Mouse (Mus musculus) thymus, adult 2 months (tissue): Measurements from ENCODE around the gene Aldh3a2. TPM values are rescaled to one million over a fixed set of nuclear protein-coding genes. Genes with fewer than 3 reads are reported as not detected.
"Not testable (repeated sequence)": the region's sequence is repeated elsewhere in the genome, so short reads cannot be mapped to it uniquely, and the experiment has no call there.

ENCODE experiments used
- DNase-seq: peaks from one replicate; pipeline ENCODE4 v3.0.0; 2021
- H3K27ac ChIP-seq: fragments of 200-500 bp; 2 replicates; pipeline ENCODE4 v1.5.1; 2012; ENCODE audit warnings: low read length, control low read depth; ENCODE audit not compliant: control insufficient read depth, insufficient read depth
- H3K27me3 ChIP-seq: fragments of 200-500 bp; 2 replicates; pipeline ENCODE4 v1.6.1; 2012; ENCODE audit warnings: mild to moderate bottlenecking, low read length, moderate library complexity, mixed read lengths; ENCODE audit not compliant: control insufficient read depth, insufficient read depth
- H3K36me3 ChIP-seq: fragments of 200-500 bp; 2 replicates; pipeline ENCODE4 v1.6.1; 2012; ENCODE audit warnings: mild to moderate bottlenecking, low read length, moderate library complexity; ENCODE audit not compliant: control insufficient read depth, insufficient read depth
- H3K4me1 ChIP-seq: fragments of 200-500 bp; replicated peaks from 2 replicates; pipeline ENCODE4 v1.6.1; 2012; ENCODE audit warnings: low read length; ENCODE audit not compliant: control insufficient read depth, insufficient read depth
- H3K4me3 ChIP-seq: fragments of 200-500 bp; 2 replicates; pipeline ENCODE4 v1.5.1; 2012; ENCODE audit warnings: mild to moderate bottlenecking, low read length, control low read depth, moderate library complexity; ENCODE audit not compliant: control insufficient read depth, insufficient read depth
- CTCF ChIP-seq: fragments of 200-500 bp; IDR thresholded peaks from 2 replicates; pipeline ENCODE4 v1.5.1; 2012; ENCODE audit warnings: mild to moderate bottlenecking, control low read depth, low read length, moderate library complexity, borderline replicate concordance; ENCODE audit not compliant: control insufficient read depth, poor library complexity, insufficient read depth; ENCODE audit errors: extremely low read depth
- POLR2A ChIP-seq: fragments of 200-500 bp; IDR thresholded peaks from 2 replicates; pipeline ENCODE4 v1.6.1; 2012; ENCODE audit warnings: mild to moderate bottlenecking, low read length, control low read depth, moderate library complexity; ENCODE audit not compliant: control insufficient read depth, poor library complexity, insufficient read depth; ENCODE audit errors: extremely low read depth
- WGBS: fragments of 180-500 bp; shearing (Covaris S2); methylation state at CpG from one replicate; pipeline ENCODE4 v1.1.7; 2018; 5-methylcytosine and 5-hydroxymethylcytosine counted together
- polyA plus RNA-seq: library from polyadenylated mRNA; depleted of rRNA; stranded (reverse); fragments of >200 nt; gene quantifications from 2 replicates; pipeline ENCODE4 v1.2.3, GENCODE M21; 2012

Gene Aldh3a2
- polyA plus RNA-seq, 1 experiment: 92.7 TPM

- Histone ChIP-seq H3K27ac (no peak overlapping the region), H3K4me3 (no peak overlapping the region), H3K4me1 (no peaks in the 10 kb centered on the region), H3K27me3 (no peaks in the 10 kb centered on the region), H3K36me3 (no peaks in the 10 kb centered on the region)
- DNase-seq: no peak
- WGBS: 95% methylated on average over 6 of the region's 6 CpGs
- TF ChIP-seq CTCF (no peak), POLR2A (no peak)
These were observed 65.1 kb downstream of the Aldh3a2 start for GRCm38 (mm10) chr11:61202186-61202585.

DNA sequence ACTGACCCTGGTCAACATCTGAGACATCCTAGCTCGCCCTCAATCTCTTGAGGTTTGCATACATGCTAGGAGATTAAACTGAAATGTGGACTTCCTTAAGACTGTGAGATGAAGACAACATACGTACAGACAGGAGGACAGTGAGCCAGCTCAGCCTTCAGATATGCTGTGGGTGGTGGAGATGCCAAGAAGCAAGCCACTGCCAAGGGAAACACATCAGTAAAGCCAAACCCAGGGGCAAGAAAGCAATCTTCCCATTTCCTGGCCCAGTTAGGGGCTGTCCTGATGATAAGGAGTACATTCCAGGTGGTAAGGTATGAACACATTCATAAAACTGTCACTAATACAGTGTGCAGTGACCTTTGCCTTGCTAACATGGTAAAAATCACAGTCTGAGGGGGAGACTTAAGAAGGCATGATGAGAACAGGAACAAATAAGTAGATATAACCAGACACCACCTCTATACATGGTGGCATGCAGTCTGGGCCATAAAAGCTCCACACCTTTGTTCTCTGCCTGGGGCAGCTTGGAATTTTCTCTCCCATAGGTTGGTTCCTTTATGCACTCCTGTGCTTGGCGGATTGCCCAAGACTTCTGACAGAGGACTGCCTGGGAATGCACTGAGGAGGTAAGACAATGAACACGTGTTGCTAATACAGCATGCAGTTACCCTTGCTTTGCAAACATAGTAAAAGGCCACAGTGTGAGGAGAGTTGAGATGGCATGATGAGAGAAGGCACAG, 67.5 kb downstream of the Aldh3a2 start:
- Histone ChIP-seq H3K27me3 (no peaks in the 10 kb centered on the region), H3K27ac (no peak overlapping the region), H3K36me3 (no peaks in the 10 kb centered on the region), H3K4me1 (no peaks in the 10 kb centered on the region), H3K4me3 (no peak overlapping the region)
- 84% methylated on average over 4 of the region's 4 CpGs for WGBS
- no peak for DNase-seq
- no peak for TF ChIP-seq POLR2A
- TF ChIP-seq CTCF: no peak

DNA sequence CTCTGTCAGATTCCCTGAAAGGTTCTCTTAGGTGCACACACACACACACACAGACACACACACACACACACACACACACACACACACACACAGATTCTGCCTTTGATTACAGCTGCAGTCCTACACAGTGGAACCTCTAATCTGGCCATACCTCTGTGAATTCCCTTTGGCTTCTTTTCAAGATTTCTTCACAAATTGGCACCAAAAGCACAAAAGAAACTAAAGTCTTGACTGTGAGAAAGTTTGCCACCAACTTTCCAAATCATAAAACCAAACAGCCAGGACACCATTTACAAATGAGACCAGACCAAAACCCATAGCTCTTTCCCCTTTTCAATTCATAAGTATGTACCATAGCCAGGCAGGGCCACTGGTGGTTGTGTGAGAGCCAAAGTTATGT, 69.3 kb downstream of the Aldh3a2 start:
- Histone ChIP-seq H3K4me3 (no peak overlapping the region), H3K4me1 (no peaks in the 10 kb centered on the region), H3K36me3 (no peaks in the 10 kb centered on the region), H3K27ac (no peak overlapping the region), H3K27me3 (no peaks in the 10 kb centered on the region)
- no peak for DNase-seq
- TF ChIP-seq POLR2A (no peak), CTCF (no peak)

DNA sequence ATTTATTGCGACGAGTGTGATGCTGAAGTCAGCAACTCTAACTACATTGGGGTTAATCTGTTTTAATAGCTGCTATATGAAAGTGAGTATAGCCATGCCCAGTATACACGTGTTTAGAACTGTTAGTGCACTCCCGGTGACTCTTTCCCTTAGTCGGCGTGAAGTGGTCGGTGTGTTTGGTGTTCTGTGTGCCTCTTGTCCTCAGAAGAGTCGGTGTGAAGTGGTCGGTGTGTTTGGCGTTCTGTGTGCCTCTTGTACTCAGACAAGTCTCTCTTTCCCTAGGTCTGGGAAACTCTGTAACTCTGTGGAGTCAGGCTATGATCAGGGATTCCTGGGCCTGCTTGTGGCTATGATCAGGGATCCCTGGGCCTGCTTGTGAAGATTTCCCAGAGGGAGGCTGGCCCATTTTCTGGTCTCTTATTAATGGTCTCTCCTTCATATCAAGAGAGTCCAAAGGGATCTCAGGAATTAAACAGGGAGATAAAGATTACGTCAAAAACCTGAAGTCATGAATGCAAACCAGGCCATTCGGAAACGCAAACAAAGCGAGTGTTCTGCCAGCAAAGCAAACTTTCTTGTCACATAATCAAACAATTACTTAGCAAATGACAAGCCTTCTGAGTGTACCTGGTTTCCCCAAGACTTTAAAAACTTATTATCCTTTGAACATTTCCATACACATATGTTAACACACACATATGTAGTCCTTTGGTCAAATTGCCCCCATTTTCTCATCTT, 70.5 kb downstream of the Aldh3a2 start:
- TF ChIP-seq CTCF (no peak), POLR2A (no peak)
- H3K27me3 ChIP-seq: no peaks in the 10 kb centered on the region
- H3K4me3 ChIP-seq: no peak overlapping the region
- no peaks in the 10 kb centered on the region for H3K4me1 ChIP-seq
- no peaks in the 10 kb centered on the region for H3K36me3 ChIP-seq
- no peak for DNase-seq
- H3K27ac ChIP-seq: no peak overlapping the region
- WGBS: 90% methylated on average over 14 of the region's 14 CpGs

DNA sequence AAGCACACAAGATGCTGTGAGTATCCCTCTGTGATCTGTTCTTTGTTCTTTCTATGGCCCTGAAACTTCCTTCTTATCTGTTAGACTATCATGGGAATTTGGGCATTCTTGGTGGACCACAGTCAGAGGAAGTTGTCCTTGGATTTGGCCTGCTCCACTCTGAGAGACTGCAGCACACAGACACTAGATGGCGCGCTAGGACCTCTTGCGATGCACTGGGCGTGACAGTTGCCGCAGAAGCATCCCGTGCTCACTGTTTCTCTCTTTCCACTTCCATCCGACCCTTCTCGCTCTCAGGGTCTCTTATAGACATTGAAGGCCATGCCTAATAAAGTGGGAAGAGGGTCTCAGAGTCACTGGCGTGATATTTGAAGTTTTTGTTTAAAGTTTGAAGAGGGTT, 73.9 kb downstream of the Aldh3a2 start:
- WGBS: 2% methylated on average over 9 of the region's 9 CpGs
- no peak overlapping the region for H3K27ac ChIP-seq
- TF ChIP-seq POLR2A: no peak
- peak; percentile 87 for TF ChIP-seq CTCF
- H3K27me3 ChIP-seq: no peaks in the 10 kb centered on the region
- H3K4me3 ChIP-seq: no peak overlapping the region
- peak; percentile 76 for DNase-seq
- no peaks in the 10 kb centered on the region for H3K36me3 ChIP-seq
- H3K4me1 ChIP-seq: no peaks in the 10 kb centered on the region

GRCm38 (mm10) chr11:61192779-61193178, 74.5 kb downstream of the Aldh3a2 start:
- WGBS: 100% methylated on average over 2 of the region's 2 CpGs
- no peak for TF ChIP-seq POLR2A
- TF ChIP-seq CTCF: no peak

GRCm38 (mm10) chr11:61192123-61192522, 75.1 kb downstream of the Aldh3a2 start:
- WGBS: 91% methylated on average over 7 of the region's 10 CpGs
- H3K27ac ChIP-seq: not testable (repeated sequence)

More at GRCm38 (mm10) chr11:61192779-61193178, 74.5 kb downstream of the Aldh3a2 start:
- Histone ChIP-seq H3K27ac (no peak overlapping the region), H3K4me3 (no peak overlapping the region), H3K36me3 (no peaks in the 10 kb centered on the region), H3K27me3 (no peaks in the 10 kb centered on the region), H3K4me1 (no peaks in the 10 kb centered on the region)
- DNase-seq: no peak

More at GRCm38 (mm10) chr11:61192123-61192522, 75.1 kb downstream of the Aldh3a2 start:
- not testable (repeated sequence) for H3K27me3 ChIP-seq, H3K4me3 ChIP-seq, H3K4me1 ChIP-seq, H3K36me3 ChIP-seq, DNase-seq
